Mouse (Mus musculus) cortical plate, adult 2 months (tissue): ENCODE measurements around the gene Lrrc15.

Source experiments
- CTCF ChIP-seq: fragments of 200-500 bp; IDR thresholded peaks from 2 replicates; pipeline ENCODE4 v1.5.1; 2011; ENCODE audit warnings: mild to moderate bottlenecking, control low read depth, low read length; ENCODE audit not compliant: insufficient read depth; ENCODE audit errors: extremely low read depth
- POLR2A ChIP-seq: fragments of 200-500 bp; IDR thresholded peaks from 2 replicates; pipeline ENCODE4 v1.6.1; 2011; ENCODE audit warnings: mild to moderate bottlenecking, low read length, control low read depth; ENCODE audit not compliant: insufficient read depth; ENCODE audit errors: extremely low read depth

DNA sequence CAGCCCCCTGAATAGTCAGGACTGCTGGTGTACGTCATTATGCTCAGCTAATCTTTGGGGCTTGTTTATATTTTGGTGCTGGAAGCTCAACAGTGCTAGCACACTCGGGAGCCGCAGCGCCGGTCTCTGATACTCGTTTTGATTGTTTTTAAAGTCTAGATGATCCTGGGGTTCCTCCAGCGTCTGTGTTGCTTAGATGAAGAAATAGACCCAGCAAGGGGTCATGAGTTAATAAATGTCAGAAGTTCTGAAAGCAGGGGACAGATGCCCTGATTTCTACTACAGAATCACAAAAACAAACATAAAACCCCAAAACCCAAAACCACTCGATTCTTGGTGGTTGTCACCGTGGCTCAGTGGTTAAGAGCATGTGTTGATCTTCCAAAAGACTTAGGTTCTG, 29.2 kb downstream of the Lrrc15 start:
- no peak for TF ChIP-seq CTCF
- TF ChIP-seq POLR2A, result no peak
